Mouse (Mus musculus): ENCODE results near the gene Tsc22d4. TPM values are rescaled to one million over a fixed set of nuclear protein-coding genes. Genes with fewer than 3 reads are reported as not detected.

Tsc22d4 gene
- polyA plus RNA-seq, 1 experiment from 2014 or later = 96.0 TPM

GRCm38 (mm10) chr5:137766270-137766669, 20.7 kb downstream of the Tsc22d4 start:
- Histone ChIP-seq H3K27me3 (ENCODE audit: control insufficient read depth, insufficient read depth, low read length) (no peaks in the 10 kb centered on the region), H3K4me1 (ENCODE audit: control insufficient read depth, insufficient read depth, low read length) (no peaks in the 10 kb centered on the region), H3K9ac (ENCODE audit: low read length) (no peak overlapping the region), H3K9me3 (ENCODE audit: control insufficient read depth, low read length) (no peaks in the 10 kb centered on the region), H3K27ac (replicated peaks; ENCODE audit: low read depth, low read length) (no peak overlapping the region), H3K36me3 (ENCODE audit: control insufficient read depth, insufficient read depth, low read length) (no peaks in the 10 kb centered on the region), H3K4me2 (ENCODE audit: low read depth, severe bottlenecking) (no peak overlapping the region), H3K4me3 (ENCODE audit: low read depth, low read length) (no peak overlapping the region)
- DNase-seq (ENCODE audit: low spot score) (no peak), ATAC-seq (ENCODE audit: insufficient number of reproducible peaks, low FRiP score, low TSS enrichment, low read depth) (no peak)
- 62% methylated on average over 3 of the region's 3 CpGs for WGBS

- H3K27me3 ChIP-seq (ENCODE audit: control insufficient read depth, insufficient read depth, low read length) = no peaks in the 10 kb centered on the region
- WGBS = 65% methylated on average over 1 of the region's 1 CpGs
Measured at GRCm38 (mm10) chr5:137768475-137768874, 22.9 kb downstream of the Tsc22d4 start.

GRCm38 (mm10) chr5:137770709-137771108, 25.2 kb downstream of the Tsc22d4 start:
- Histone ChIP-seq H3K36me3 (ENCODE audit: control insufficient read depth, insufficient read depth, low read length) (no peaks in the 10 kb centered on the region), H3K4me2 (ENCODE audit: low read depth, severe bottlenecking) (no peak overlapping the region), H3K27ac (replicated peaks; ENCODE audit: low read depth, low read length) (no peak overlapping the region), H3K4me1 (ENCODE audit: control insufficient read depth, insufficient read depth, low read length) (no peaks in the 10 kb centered on the region), H3K9me3 (ENCODE audit: control insufficient read depth, low read length) (no peaks in the 10 kb centered on the region), H3K9ac (ENCODE audit: low read length) (no peak overlapping the region), H3K27me3 (ENCODE audit: control insufficient read depth, insufficient read depth, low read length) (no peaks in the 10 kb centered on the region), H3K4me3 (ENCODE audit: low read depth, low read length) (no peak overlapping the region)
- 43% methylated on average over 2 of the region's 2 CpGs for WGBS
- DNase-seq (ENCODE audit: low spot score) (peak; percentile 70), ATAC-seq (ENCODE audit: insufficient number of reproducible peaks, low FRiP score, low TSS enrichment, low read depth) (no peak)

More at GRCm38 (mm10) chr5:137768475-137768874, 22.9 kb downstream of the Tsc22d4 start:
- no peaks in the 10 kb centered on the region for H3K36me3 ChIP-seq (ENCODE audit: control insufficient read depth, insufficient read depth, low read length)
- H3K4me3 ChIP-seq (ENCODE audit: low read depth, low read length) = no peak overlapping the region
- no peak overlapping the region for H3K9ac ChIP-seq (ENCODE audit: low read length)
- H3K9me3 ChIP-seq (ENCODE audit: control insufficient read depth, low read length) = no peaks in the 10 kb centered on the region
- H3K27ac ChIP-seq (replicated peaks; ENCODE audit: low read depth, low read length) = no peak overlapping the region
- H3K4me2 ChIP-seq (ENCODE audit: low read depth, severe bottlenecking) = no peak overlapping the region
- no peak for DNase-seq (ENCODE audit: low spot score)
- no peak; the same call in 1 of the 2 replicates for ATAC-seq (ENCODE audit: insufficient number of reproducible peaks, low FRiP score, low TSS enrichment, low read depth)
- no peaks in the 10 kb centered on the region for H3K4me1 ChIP-seq (ENCODE audit: control insufficient read depth, insufficient read depth, low read length)

- Histone ChIP-seq H3K4me1 (ENCODE audit: control insufficient read depth, insufficient read depth, low read length) (no peaks in the 10 kb centered on the region), H3K9me3 (ENCODE audit: control insufficient read depth, low read length) (no peaks in the 10 kb centered on the region), H3K4me2 (ENCODE audit: low read depth, severe bottlenecking) (no peak overlapping the region), H3K27ac (replicated peaks; ENCODE audit: low read depth, low read length) (no peak overlapping the region), H3K27me3 (ENCODE audit: control insufficient read depth, insufficient read depth, low read length) (no peaks in the 10 kb centered on the region), H3K36me3 (ENCODE audit: control insufficient read depth, insufficient read depth, low read length) (no peaks in the 10 kb centered on the region), H3K4me3 (ENCODE audit: low read depth, low read length) (no peak overlapping the region), H3K9ac (ENCODE audit: low read length) (no peak overlapping the region)
- ATAC-seq (ENCODE audit: insufficient number of reproducible peaks, low FRiP score, low TSS enrichment, low read depth) (no peak), DNase-seq (ENCODE audit: low spot score) (no peak)
Measured at GRCm38 (mm10) chr5:137772755-137773154, 27.2 kb downstream of the Tsc22d4 start.

GRCm38 (mm10) chr5:137775587-137776290, 30.2 kb downstream of the Tsc22d4 start:
- DNase-seq (ENCODE audit: low spot score) = no peak
- Histone ChIP-seq H3K27me3 (ENCODE audit: control insufficient read depth, insufficient read depth, low read length) (no peaks in the 10 kb centered on the region), H3K36me3 (ENCODE audit: control insufficient read depth, insufficient read depth, low read length) (no peaks in the 10 kb centered on the region; the same call in 1 of the 2 replicates), H3K9ac (ENCODE audit: low read length) (no peak overlapping the region), H3K4me3 (ENCODE audit: low read depth, low read length) (no peak overlapping the region), H3K4me1 (ENCODE audit: control insufficient read depth, insufficient read depth, low read length) (0 out of 2 replicates have a peak, but pooled peaks cover 7% of the 10 kb centered on the region), H3K9me3 (ENCODE audit: control insufficient read depth, low read length) (no peaks in the 10 kb centered on the region), H3K4me2 (ENCODE audit: low read depth, severe bottlenecking) (no peak overlapping the region), H3K27ac (replicated peaks; ENCODE audit: low read depth, low read length) (no peak overlapping the region)
- WGBS = 94% methylated on average over 2 of the region's 2 CpGs
- no peak for ATAC-seq (ENCODE audit: insufficient number of reproducible peaks, low FRiP score, low TSS enrichment, low read depth)

- Histone ChIP-seq H3K4me3 (ENCODE audit: low read depth, low read length) (no peak overlapping the region), H3K9me3 (ENCODE audit: control insufficient read depth, low read length) (no peaks in the 10 kb centered on the region)
- peak; percentile 46; the same call in 1 of the 2 replicates for ATAC-seq (ENCODE audit: insufficient number of reproducible peaks, low FRiP score, low TSS enrichment, low read depth)
Measured at GRCm38 (mm10) chr5:137776408-137776918, 30.9 kb downstream of the Tsc22d4 start.

GRCm38 (mm10) chr5:137777267-137777845, 31.8 kb downstream of the Tsc22d4 start:
- H3K27ac ChIP-seq (replicated peaks; ENCODE audit: low read depth, low read length) = no peak overlapping the region
- H3K36me3 ChIP-seq (ENCODE audit: control insufficient read depth, insufficient read depth, low read length) = peaks cover 9% of the 10 kb centered on the region
- H3K27me3 ChIP-seq (ENCODE audit: control insufficient read depth, insufficient read depth, low read length) = no peaks in the 10 kb centered on the region
- H3K4me3 ChIP-seq (ENCODE audit: low read depth, low read length) = no peak overlapping the region
- 75% methylated on average over 7 of the region's 7 CpGs for WGBS
- H3K9me3 ChIP-seq (ENCODE audit: control insufficient read depth, low read length) = no peaks in the 10 kb centered on the region
- no peak overlapping the region for H3K9ac ChIP-seq (ENCODE audit: low read length)
- ATAC-seq (ENCODE audit: insufficient number of reproducible peaks, low FRiP score, low TSS enrichment, low read depth) (no peak), DNase-seq (ENCODE audit: low spot score) (no peak)
- 0 out of 2 replicates have a peak, but pooled peaks cover 7% of the 10 kb centered on the region for H3K4me1 ChIP-seq (ENCODE audit: control insufficient read depth, insufficient read depth, low read length)
- H3K4me2 ChIP-seq (ENCODE audit: low read depth, severe bottlenecking) = no peak overlapping the region

More at GRCm38 (mm10) chr5:137776408-137776918, 30.9 kb downstream of the Tsc22d4 start:
- DNase-seq (ENCODE audit: low spot score) = no peak
- peaks cover 3% of the 10 kb centered on the region for H3K36me3 ChIP-seq (ENCODE audit: control insufficient read depth, insufficient read depth, low read length)
- H3K27ac ChIP-seq (replicated peaks; ENCODE audit: low read depth, low read length) = no peak overlapping the region
- 34% methylated on average over 5 of the region's 5 CpGs for WGBS
- no peaks in the 10 kb centered on the region for H3K27me3 ChIP-seq (ENCODE audit: control insufficient read depth, insufficient read depth, low read length)
- 0 out of 2 replicates have a peak, but pooled peaks cover 7% of the 10 kb centered on the region for H3K4me1 ChIP-seq (ENCODE audit: control insufficient read depth, insufficient read depth, low read length)
- H3K4me2 ChIP-seq (ENCODE audit: low read depth, severe bottlenecking) = no peak overlapping the region
- H3K9ac ChIP-seq (ENCODE audit: low read length) = no peak overlapping the region

GRCm38 (mm10) chr5:137778635-137779034, 33.1 kb downstream of the Tsc22d4 start, which contains the start of gene Ppp1r35:
Gene Ppp1r35 (plus strand): TSS chr5:137778849.
- peak; percentile 98 for DNase-seq (ENCODE audit: low spot score)
- Histone ChIP-seq H3K4me2 (ENCODE audit: low read depth, severe bottlenecking) (peak within 1 kb of the TSS; percentile 93), H3K27ac (replicated peaks; ENCODE audit: low read depth, low read length) (peak within 1 kb of the TSS; percentile 89), H3K9me3 (ENCODE audit: control insufficient read depth, low read length) (no peaks in the 10 kb centered on the region), H3K4me3 (ENCODE audit: low read depth, low read length) (peak within 1 kb of the TSS; percentile 97), H3K4me1 (ENCODE audit: control insufficient read depth, insufficient read depth, low read length) (peaks cover 13% of the 10 kb centered on the region), H3K27me3 (ENCODE audit: control insufficient read depth, insufficient read depth, low read length) (no peaks in the 10 kb centered on the region), H3K9ac (ENCODE audit: low read length) (peak within 1 kb of the TSS; percentile 90), H3K36me3 (ENCODE audit: control insufficient read depth, insufficient read depth, low read length) (peaks cover 14% of the 10 kb centered on the region)
- WGBS = under 1% methylated on average over 28 of the region's 31 CpGs
- ATAC-seq (ENCODE audit: insufficient number of reproducible peaks, low FRiP score, low TSS enrichment, low read depth) = peak; percentile 86

All from limb, embryonic 11.5 days (tissue).